Mouse (Mus musculus) right cerebral cortex, postnatal 36 days (tissue): ENCODE data around the gene Cyfip1.

Source experiments
- DNase-seq, 2 experiments: peaks; one replicate each; pipeline ENCODE4 v3.0.0; 2022; ENCODE audit warnings: low spot score in 2 of 2, mixed read lengths in 1 of 2

The Cyfip1 gene

GRCm38 (mm10) chr7:55841445-55841844 lies at the start of gene Cyfip1:
Gene Cyfip1, plus strand, starts transcription at chr7:55841745.
- DNase-seq, result no peak

GRCm38 (mm10) chr7:55792280-55792679 lies 49.3 kb upstream of the Cyfip1 start:
- peak in 1 of 2 experiments; percentile 22 for DNase-seq

GRCm38 (mm10) chr7:55793236-55793951 lies 48.2 kb upstream of the Cyfip1 start:
- no peak for DNase-seq

- peak; percentile 97 for DNase-seq
Observed at GRCm38 (mm10) chr7:55793952-55794603, 47.5 kb upstream of the Cyfip1 start, which contains the start of gene Tubgcp5. Gene Tubgcp5, plus strand, starts transcription at chr7:55794154.

- no peak for DNase-seq
Observed at GRCm38 (mm10) chr7:55799981-55800380, 41.6 kb upstream of the Cyfip1 start.

GRCm38 (mm10) chr7:55809967-55810366 lies 31.6 kb upstream of the Cyfip1 start:
- no peak for DNase-seq

GRCm38 (mm10) chr7:55824468-55824867 lies 17.1 kb upstream of the Cyfip1 start:
- no peak for DNase-seq

GRCm38 (mm10) chr7:55827551-55827950 lies 14.0 kb upstream of the Cyfip1 start:
- DNase-seq, result no peak

GRCm38 (mm10) chr7:55836877-55837276 lies 4.7 kb upstream of the Cyfip1 start:
- DNase-seq, result no peak

- peak; percentile 84 to 87 for DNase-seq
Observed at GRCm38 (mm10) chr7:55841977-55842503, 495 bp downstream of the Cyfip1 start.

- DNase-seq, result peak in 1 of 2 experiments; percentile 16
Observed at GRCm38 (mm10) chr7:55842504-55843152, 1.1 kb downstream of the Cyfip1 start.

- no peak for DNase-seq
Observed at GRCm38 (mm10) chr7:55846606-55847312, 5.2 kb downstream of the Cyfip1 start.

GRCm38 (mm10) chr7:55849948-55850571 lies 8.5 kb downstream of the Cyfip1 start:
- DNase-seq, result peak; percentile 74 to 84

GRCm38 (mm10) chr7:55852787-55853186 lies 11.2 kb downstream of the Cyfip1 start:
- DNase-seq, result no peak

GRCm38 (mm10) chr7:55855597-55855996 lies 14.1 kb downstream of the Cyfip1 start:
- no peak for DNase-seq

- no peak for DNase-seq
Observed at GRCm38 (mm10) chr7:55856741-55857140, 15.2 kb downstream of the Cyfip1 start.

- no peak for DNase-seq
Observed at GRCm38 (mm10) chr7:55857729-55858128, 16.2 kb downstream of the Cyfip1 start.

- DNase-seq, result no peak
Observed at GRCm38 (mm10) chr7:55858836-55859517, 17.4 kb downstream of the Cyfip1 start.

- no peak for DNase-seq
Observed at GRCm38 (mm10) chr7:55859518-55859872, 17.9 kb downstream of the Cyfip1 start.

GRCm38 (mm10) chr7:55859956-55860355 lies 18.4 kb downstream of the Cyfip1 start:
- DNase-seq, result no peak

- DNase-seq, result no peak
Observed at GRCm38 (mm10) chr7:55861175-55861574, 19.6 kb downstream of the Cyfip1 start.
